Mouse (Mus musculus) thymus, postnatal 10 days (tissue): ENCODE results near the gene Ccser1.

ENCODE experiments used
- DNase-seq, 2 experiments: peaks; one replicate each; pipeline ENCODE4 v3.0.0; 2021; ENCODE audit warnings: low spot score in 2 of 2

The Ccser1 gene

DNA sequence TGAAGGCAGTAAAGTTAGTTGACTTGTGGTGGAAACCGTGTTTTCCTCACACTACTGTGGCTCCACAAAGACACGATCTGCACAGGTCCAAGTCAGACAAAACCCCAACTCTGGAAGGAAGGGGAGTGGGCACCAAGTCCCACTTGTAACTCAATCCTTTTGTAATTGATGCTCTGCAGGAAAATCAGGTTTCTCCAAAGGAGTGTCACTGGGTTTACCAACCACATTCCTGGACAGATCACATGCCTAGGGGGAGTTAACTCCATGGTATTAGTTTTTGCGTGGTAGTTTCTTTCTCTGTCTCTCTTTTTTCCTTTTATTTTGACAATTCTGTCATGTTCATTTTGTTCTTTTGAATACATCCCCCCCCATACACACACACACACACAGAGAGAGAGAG lies 252.0 kb downstream of the Ccser1 start:
- no peak for DNase-seq

- no peak for DNase-seq
Observed at GRCm38 (mm10) chr6:61432703-61433102, 252.6 kb downstream of the Ccser1 start.

DNA sequence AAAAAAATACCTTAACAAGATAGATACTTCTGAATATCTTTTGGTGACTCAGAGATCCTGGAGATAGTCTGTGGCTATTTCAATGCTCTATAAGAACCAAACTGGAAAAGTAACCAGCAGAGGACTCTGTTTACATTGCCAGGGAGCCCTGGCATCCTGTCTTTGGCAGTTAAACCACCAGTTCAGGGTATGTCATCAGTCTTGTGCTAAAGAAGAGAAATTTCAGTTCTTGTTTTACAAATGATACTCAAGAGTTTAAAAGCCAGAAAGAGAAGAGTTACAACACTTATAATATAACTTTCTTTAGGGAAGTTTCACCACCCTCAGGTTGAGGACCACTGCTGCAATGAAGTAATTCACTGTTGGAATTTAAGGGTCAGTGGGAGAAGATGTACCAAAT lies 258.0 kb downstream of the Ccser1 start:
- DNase-seq, result no peak

DNA sequence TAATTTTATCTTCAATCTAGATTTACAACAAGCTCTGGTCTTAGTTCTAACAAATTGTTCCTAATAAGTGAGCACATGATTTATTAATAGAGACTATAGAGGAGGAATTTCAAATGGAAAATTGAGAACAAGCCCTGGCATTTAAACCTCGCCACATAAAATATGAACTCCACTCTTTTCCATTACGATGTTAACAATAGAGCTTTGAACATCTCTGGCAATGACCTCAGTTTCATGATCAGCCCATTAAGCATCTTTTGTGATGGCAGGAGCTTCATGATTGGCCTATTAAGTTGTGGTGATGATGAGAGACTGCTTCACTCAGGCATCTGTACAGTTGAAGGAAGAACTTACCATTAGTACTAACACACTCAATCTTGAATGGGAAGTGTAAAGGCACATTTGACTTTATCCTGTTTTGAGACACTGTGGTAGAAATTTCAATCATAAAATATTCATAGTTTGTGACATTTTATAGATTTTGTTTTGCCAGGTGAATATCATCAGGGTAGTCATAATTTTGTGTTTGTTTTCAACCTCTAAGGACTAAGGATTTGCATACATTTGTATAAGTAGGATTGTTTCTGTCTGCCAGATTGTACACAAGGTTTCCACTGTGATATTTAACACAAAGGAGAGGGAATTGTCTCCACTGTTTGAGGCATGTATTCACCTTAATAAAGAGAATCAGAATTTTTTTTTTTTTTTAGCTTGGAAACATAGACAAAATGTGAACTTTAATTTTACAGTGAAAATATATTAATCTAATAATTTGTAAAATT lies 291.4 kb downstream of the Ccser1 start:
- no peak for DNase-seq

GRCm38 (mm10) chr6:61485336-61485735 lies 305.2 kb downstream of the Ccser1 start:
- no peak for DNase-seq

DNA sequence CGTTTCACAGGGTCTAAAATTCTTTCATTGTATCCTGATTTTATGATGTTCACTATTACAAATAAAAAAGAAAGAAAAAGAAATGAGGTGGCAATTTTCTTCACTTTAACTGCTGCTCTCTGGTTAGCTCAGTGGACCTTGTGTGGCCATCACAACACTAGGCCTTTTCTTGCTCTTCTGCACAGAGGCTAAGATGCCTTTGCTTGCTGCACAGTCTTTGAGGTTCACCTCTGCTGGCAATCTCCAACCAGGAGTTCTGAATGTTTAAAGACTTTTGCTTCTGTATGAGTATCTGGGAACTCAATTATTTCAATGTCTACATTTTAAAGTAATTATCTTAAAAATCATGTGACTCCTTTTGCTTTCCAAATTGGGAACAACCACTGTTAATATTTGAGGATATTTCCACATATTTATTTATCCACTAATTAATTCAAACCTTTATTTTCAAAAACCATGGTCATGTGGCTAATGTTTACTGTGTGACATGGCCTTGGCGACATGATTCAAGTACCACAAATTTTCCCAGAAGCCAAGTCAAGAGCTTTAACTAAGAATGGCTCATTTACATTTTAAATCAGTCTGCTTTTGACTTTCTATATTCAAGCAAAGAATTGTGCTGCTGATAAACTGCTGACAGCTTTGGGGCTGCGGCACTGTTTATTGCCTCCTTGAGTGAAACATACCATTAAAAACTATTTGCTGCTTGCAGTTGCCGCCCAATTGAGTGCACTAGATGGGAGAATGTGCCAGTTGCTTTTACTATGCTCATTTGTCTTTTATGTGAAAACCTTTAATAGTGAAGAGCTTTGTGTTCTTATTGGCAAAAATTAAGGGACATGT lies 312.1 kb downstream of the Ccser1 start:
- DNase-seq, result no peak

DNA sequence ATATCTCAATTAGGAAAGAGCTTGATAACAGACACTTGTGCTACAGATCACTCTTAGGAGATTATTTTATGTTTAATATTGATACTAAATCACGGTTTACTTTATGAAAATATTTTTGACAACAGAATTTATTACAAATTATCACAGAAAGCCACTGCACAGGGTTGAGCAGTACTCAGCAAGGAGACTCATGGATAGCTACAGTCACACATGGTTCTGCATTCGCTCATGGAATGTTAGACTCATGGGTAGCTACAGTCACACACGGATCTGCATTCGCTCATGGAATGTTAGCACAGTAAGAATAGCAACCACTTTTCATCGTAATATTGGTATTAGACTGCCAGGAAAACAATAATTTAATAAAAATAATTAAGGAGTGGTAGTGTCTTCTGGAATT lies 313.3 kb downstream of the Ccser1 start:
- DNase-seq, result no peak

- DNase-seq, result no peak
Observed at GRCm38 (mm10) chr6:61515310-61515709, 335.2 kb downstream of the Ccser1 start.

- DNase-seq, result no peak
Observed at GRCm38 (mm10) chr6:61521587-61521986, 341.5 kb downstream of the Ccser1 start.

DNA sequence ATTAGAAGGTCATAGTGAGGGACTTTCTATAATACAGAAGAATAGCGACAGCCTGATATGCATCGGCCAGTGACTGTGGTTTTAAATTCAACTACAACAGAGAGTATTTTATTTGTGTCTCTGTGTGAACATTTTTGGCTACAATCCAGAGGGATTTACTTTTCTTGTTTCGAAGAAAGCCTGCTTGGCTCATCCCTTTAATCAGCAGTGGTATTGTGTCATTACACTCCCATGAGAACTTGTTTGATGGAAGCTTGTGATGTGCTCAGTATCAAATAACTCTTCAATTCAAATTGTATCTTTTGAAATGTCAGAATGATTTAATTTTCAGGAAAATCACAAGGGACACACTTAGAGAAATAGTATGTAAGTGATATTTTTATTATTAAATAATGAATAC lies 342.0 kb downstream of the Ccser1 start:
- no peak for DNase-seq

GRCm38 (mm10) chr6:61523748-61524493 lies 343.8 kb downstream of the Ccser1 start:
- DNase-seq, result no peak

- DNase-seq, result no peak
Observed at GRCm38 (mm10) chr6:61540732-61541131, 360.6 kb downstream of the Ccser1 start.

DNA sequence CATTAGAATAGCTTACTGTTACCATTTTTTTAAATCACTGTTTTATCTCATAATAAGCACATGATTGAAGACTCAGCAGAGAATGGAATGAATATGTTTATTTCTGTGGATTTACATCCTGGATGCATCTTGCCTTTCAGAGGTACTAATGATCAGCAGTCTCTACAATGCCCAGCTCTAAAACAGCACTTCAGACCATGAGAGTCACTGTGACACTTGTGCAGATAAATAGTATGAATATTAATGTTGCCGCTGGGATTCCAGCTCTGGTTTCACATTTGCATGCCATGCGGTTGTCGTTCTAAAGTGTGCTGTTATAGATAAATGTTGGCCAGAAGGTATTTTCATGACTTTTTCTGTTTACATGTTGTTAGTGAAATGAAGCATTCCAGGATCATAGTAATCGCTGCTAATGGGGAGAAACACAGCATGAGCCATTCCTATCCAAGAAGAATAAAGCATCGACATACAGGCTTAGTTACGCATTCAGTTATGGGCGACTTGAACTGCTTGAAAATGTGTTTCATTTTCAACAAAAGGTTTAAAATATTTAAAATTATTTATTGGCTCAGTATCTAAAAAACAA lies 363.4 kb downstream of the Ccser1 start:
- no peak for DNase-seq

DNA sequence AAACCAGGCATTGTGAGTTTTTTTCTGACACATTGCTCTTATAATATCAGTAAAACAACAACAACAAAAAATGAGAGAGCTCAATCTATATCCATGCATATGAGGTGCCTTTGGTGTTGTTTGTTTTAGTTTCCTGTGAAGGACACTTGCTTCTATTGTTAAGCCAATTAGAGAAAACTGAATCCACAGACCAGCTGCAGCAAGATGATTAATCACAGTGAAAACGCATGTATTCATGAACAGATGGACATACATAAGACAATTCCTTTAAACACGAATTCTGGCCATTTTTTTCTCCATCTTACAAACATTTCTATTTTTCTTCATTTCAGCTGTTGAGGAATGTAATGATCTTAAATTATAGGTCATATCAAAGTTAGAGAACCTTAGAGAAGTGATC lies 387.4 kb downstream of the Ccser1 start:
- no peak for DNase-seq

DNA sequence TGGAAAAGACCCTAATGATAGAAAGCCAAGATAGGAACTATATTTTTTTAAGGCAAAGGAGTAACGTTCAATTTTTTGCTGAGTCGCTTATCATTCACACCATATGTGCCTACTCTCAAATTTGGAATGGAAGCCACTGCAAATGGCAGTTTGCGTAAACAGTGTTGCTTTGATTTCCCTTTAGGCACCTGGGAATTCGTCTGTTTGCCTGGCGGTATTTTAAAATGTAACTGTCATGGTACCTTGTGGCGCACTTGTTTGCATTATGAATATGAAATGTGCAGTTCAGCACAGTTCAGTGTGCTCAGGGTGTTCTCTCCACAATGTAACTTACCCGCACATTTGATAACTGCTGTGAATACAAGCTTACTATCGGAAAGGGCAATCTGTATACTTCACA lies 387.8 kb downstream of the Ccser1 start:
- DNase-seq, result no peak

DNA sequence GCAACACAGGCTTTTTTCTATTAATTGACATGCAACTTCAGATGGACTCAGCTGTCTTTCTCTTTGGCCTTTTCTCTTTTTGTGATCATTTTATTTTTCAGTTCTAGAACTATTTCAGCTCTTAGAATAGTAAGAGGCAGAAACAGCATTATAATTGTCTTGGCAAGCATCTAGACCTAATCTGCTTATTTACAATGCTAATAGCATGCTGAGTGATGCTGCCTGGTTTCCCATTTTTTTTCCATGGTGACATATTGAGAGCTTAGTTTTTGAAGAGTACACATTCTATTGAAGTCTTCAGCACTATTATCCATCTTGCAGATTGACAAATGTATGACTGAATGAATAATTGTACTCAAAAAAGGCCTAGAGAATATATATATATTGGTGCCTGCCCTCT lies 401.6 kb downstream of the Ccser1 start:
- no peak for DNase-seq

DNA sequence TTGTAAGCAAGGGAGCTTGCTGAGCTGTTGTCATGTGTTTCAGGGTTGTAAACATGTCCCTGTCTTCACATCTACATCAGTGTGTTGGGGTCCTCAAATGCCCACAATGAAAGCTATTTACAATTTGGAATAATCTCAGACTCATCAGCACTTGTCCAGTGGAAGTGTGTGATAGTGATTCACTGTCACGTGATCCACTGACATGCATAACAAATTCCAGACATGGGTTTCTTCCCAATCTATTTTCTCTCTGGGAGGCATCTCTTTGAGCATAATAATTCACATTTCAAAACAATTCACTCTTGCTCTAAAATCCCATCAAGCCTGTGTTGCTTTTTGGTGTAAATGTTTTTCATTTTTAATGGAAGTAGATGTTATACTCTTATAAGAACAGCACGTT lies 408.9 kb downstream of the Ccser1 start:
- DNase-seq, result no peak

- no peak for DNase-seq
Observed at GRCm38 (mm10) chr6:61601911-61602310, 421.8 kb downstream of the Ccser1 start.

- no peak for DNase-seq
Observed at GRCm38 (mm10) chr6:61614920-61615319, 434.8 kb downstream of the Ccser1 start.

DNA sequence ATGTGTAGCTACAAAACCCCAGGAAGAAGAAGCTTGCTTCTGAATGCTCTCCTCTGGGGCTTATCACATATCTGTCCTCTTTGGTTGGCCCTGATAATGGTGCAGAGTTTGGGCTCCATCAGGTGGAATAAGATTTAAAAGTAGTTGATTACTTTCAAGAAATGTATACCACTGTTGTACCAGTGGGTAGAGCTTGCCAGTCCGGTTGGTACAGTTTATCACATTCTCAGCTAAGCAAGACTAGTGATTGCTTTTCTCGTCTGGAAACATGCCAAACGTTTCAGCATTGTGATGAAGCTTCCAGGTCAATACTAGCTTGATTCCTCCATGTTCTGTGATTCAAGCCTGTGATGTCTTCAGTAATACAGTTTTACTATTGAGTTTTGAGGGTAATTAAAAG lies 441.6 kb downstream of the Ccser1 start:
- DNase-seq, result no peak

DNA sequence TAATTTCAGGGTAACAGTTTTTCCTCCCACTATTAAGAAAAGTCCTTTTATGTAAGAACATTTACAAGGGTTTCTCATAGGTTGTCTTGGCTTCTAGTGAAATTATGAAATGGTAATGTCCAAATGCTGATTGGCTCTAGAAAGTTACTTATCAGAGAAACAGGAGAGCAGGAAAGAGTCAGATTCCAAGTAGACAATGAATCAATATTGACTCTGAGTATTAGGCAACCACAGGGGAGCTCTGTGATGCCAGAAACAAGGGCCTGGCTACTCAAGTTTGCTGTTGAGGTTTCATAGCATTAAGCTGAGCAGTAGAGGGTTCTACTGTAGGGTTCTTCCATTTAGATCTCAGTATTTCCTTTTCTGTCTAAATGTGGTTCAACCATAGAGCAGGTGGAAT lies 481.3 kb downstream of the Ccser1 start:
- DNase-seq, result no peak

DNA sequence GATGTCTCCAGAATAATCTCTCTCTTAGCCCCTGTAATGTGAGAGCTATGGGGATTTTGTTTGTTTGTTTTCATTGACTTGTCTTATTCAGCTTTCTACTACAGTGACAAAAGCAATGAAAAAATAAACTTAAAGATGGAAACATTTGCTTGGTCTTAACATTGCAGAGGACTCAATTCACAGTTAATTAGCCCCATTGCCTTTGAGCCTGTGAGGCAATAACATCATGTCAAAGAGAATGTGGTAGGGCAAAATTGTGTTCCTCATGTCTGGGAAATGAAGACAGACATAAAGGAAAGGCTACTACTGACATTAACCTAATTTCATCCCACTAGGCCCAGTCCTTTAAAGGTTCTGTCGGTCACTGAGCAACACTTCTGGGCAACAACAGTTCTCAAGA lies 484.4 kb downstream of the Ccser1 start:
- no peak for DNase-seq
